Mouse (Mus musculus) limb, embryonic 12.5 days (tissue): ENCODE results near the gene Tmem132c. TPM values are rescaled to one million over a fixed set of nuclear protein-coding genes. Genes with fewer than 3 reads are reported as not detected.

Source experiments
- ATAC-seq: fragments of 200-750 bp; cut with Nextera tagmentation; 2 replicates; pipeline ENCODE4 v1.8.0; 2017; ENCODE audit warnings: low read depth, moderate TSS enrichment; ENCODE audit not compliant: insufficient number of reproducible peaks, insufficient read depth, low FRiP score, low TSS enrichment
- H3K27ac ChIP-seq: fragments of 300-500 bp; sonication (generic); 2 replicates; pipeline ENCODE4 v1.5.1; 2016; ENCODE audit warnings: mild to moderate bottlenecking, moderate library complexity
- H3K27me3 ChIP-seq: fragments of 300-500 bp; sonication (generic); 2 replicates; pipeline ENCODE4 v1.6.1; 2016; ENCODE audit warnings: mild to moderate bottlenecking, moderate library complexity
- H3K36me3 ChIP-seq: fragments of 300-500 bp; sonication (generic); 2 replicates; pipeline ENCODE4 v1.6.1; 2016; ENCODE audit warnings: mild to moderate bottlenecking, moderate library complexity
- H3K4me1 ChIP-seq: fragments of 300-500 bp; sonication (generic); replicated peaks from 2 replicates; pipeline ENCODE4 v1.6.1; 2016
- H3K4me2 ChIP-seq: fragments of 300-500 bp; sonication (generic); 2 replicates; pipeline ENCODE4 v1.6.1; 2016; ENCODE audit warnings: mild to moderate bottlenecking, moderate library complexity
- H3K4me3 ChIP-seq: fragments of 300-500 bp; sonication (generic); replicated peaks from 2 replicates; pipeline ENCODE4 v1.5.1; 2016; ENCODE audit warnings: mild to moderate bottlenecking
- H3K9ac ChIP-seq: fragments of 300-500 bp; sonication (generic); replicated peaks from 2 replicates; pipeline ENCODE4 v1.6.1; 2016; ENCODE audit warnings: mild to moderate bottlenecking, moderate library complexity
- H3K9me3 ChIP-seq: fragments of 300-500 bp; sonication (generic); 2 replicates; pipeline ENCODE4 v1.6.1; 2016; ENCODE audit warnings: mild to moderate bottlenecking, moderate library complexity
- WGBS: fragments of 180-500 bp; shearing (Covaris S2); methylation state at CpG from one replicate; pipeline ENCODE4 v1.1.7; 2016; 5-methylcytosine and 5-hydroxymethylcytosine counted together
- polyA plus RNA-seq: library from polyadenylated mRNA; unstranded; fragments of >200 nt; fragmentation: Nextera tagmentation; extraction: Ambion mirVana; gene quantifications from 2 replicates; pipeline ENCODE4 v1.2.1, GENCODE M21; 2016

The Tmem132c gene
- polyA plus RNA-seq, 1 experiment from 2014 or later = 48.0 TPM

GRCm38 (mm10) chr5:127306726-127307125 lies 65.1 kb downstream of the Tmem132c start:
- H3K27ac ChIP-seq = 0 out of 2 replicates have a peak overlapping the region, but pooled peaks have one; percentile 45
- WGBS = 6% methylated on average over 1 of the region's 1 CpGs
- peaks cover 51% of the 10 kb centered on the region for H3K4me1 ChIP-seq

DNA sequence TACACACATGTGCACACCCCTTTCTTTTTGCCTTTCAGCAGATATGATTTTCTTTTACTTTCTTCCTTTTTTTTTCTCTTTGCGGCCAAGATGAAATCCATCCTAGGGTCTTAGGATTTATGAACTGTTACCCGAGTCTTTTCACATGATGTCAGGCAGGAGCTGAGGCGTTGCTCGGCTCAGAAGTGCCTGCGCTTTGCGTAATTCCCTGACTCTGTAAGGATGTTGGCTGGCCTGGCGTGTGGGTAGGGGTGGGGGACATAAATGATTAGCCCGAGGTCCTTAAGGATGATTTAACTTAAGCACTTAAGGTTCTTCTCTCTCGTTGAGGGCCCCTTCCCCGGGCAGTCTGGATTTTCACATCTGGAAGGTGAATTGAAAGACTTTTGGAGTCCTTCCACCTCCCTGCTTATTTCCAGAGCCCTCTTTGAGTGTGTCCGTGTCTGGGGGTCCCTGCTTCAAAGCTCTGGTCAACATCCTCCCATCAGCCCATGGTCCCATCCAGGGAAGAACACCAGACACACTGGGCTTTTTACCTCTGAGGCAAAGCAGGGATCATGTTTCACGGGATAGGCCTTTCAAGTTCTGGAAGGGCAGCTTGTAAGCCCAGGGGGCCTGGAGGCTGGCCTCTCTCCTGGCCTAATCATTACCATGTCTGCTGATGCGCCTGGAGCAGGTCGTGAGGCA lies 68.9 kb downstream of the Tmem132c start:
- no peaks in the 10 kb centered on the region for H3K9me3 ChIP-seq
- H3K27me3 ChIP-seq = no peaks in the 10 kb centered on the region
- no peak overlapping the region for H3K4me3 ChIP-seq
- peak overlapping the region; percentile 81 for H3K27ac ChIP-seq
- WGBS = 4% methylated on average over 14 of the region's 14 CpGs
- H3K4me2 ChIP-seq = peak overlapping the region; percentile 17
- ATAC-seq = peak; percentile 85
- peaks cover 52% of the 10 kb centered on the region for H3K4me1 ChIP-seq
- 0 out of 2 replicates have a peak, but pooled peaks cover 3% of the 10 kb centered on the region for H3K36me3 ChIP-seq
- H3K9ac ChIP-seq = no peak overlapping the region

More at GRCm38 (mm10) chr5:127306726-127307125, 65.1 kb downstream of the Tmem132c start:
- no peaks in the 10 kb centered on the region for H3K9me3 ChIP-seq
- H3K36me3 ChIP-seq = no peaks in the 10 kb centered on the region
- no peaks in the 10 kb centered on the region for H3K27me3 ChIP-seq
- H3K9ac ChIP-seq = no peak overlapping the region
- ATAC-seq = no peak
- no peak overlapping the region for H3K4me3 ChIP-seq
- no peak overlapping the region for H3K4me2 ChIP-seq

- Histone ChIP-seq H3K4me1 (peaks cover 49% of the 10 kb centered on the region), H3K4me3 (no peak overlapping the region), H3K36me3 (0 out of 2 replicates have a peak, but pooled peaks cover 3% of the 10 kb centered on the region), H3K27ac (peak overlapping the region; percentile 81), H3K9me3 (no peaks in the 10 kb centered on the region), H3K9ac (no peak overlapping the region), H3K4me2 (peak overlapping the region; percentile 17), H3K27me3 (no peaks in the 10 kb centered on the region)
- 28% methylated on average over 2 of the region's 2 CpGs for WGBS
- ATAC-seq = peak; percentile 26; the same call in 1 of the 2 replicates
Observed at GRCm38 (mm10) chr5:127311005-127311331, 69.4 kb downstream of the Tmem132c start.

DNA sequence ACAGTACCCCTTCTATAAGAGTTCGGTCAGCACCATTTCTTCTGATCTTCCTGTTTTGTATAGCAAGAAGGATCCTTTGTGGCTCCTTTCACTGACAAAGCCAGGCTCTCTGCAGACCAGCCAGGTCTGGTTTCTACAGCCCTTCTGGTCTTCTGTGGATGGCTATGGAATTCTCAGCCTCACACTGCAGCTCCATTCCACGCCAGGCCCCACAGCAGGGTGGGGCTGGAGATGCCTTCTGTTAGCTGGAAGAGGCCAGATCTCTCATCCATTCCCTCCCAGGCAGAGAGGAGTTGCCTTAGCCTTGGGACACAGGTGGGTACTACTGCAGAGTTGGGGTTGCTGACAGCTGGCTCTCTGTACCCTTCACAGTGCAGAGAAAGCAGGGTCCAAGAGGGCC lies 72.0 kb downstream of the Tmem132c start:
- Histone ChIP-seq H3K4me1 (peaks cover 49% of the 10 kb centered on the region), H3K9ac (no peak overlapping the region), H3K4me2 (no peak overlapping the region), H3K4me3 (no peak overlapping the region), H3K9me3 (no peaks in the 10 kb centered on the region), H3K27ac (peak overlapping the region; percentile 53; the same call in 1 of the 2 replicates), H3K27me3 (no peaks in the 10 kb centered on the region), H3K36me3 (0 out of 2 replicates have a peak, but pooled peaks cover 3% of the 10 kb centered on the region)
- no peak for ATAC-seq
- 71% methylated on average over 2 of the region's 2 CpGs for WGBS

- Histone ChIP-seq H3K4me3 (no peak overlapping the region), H3K4me2 (peak overlapping the region; percentile 38), H3K36me3 (no peaks in the 10 kb centered on the region), H3K27ac (peak overlapping the region; percentile 88), H3K27me3 (no peaks in the 10 kb centered on the region), H3K9me3 (no peaks in the 10 kb centered on the region), H3K9ac (no peak overlapping the region), H3K4me1 (peaks cover 67% of the 10 kb centered on the region)
- 3% methylated on average over 12 of the region's 12 CpGs for WGBS
- ATAC-seq = peak; percentile 66; the same call in 1 of the 2 replicates
Observed at GRCm38 (mm10) chr5:127319096-127319779, 77.6 kb downstream of the Tmem132c start.

- Histone ChIP-seq H3K9ac (peak overlapping the region; percentile 37; the same call in 1 of the 2 replicates), H3K4me3 (peak overlapping the region; percentile 21; the same call in 1 of the 2 replicates), H3K4me1 (peaks cover 55% of the 10 kb centered on the region), H3K27me3 (no peaks in the 10 kb centered on the region), H3K9me3 (no peaks in the 10 kb centered on the region), H3K4me2 (peak overlapping the region; percentile 52), H3K36me3 (no peaks in the 10 kb centered on the region), H3K27ac (peak overlapping the region; percentile 94)
- 28% methylated on average over 2 of the region's 2 CpGs for WGBS
- ATAC-seq = no peak
Observed at GRCm38 (mm10) chr5:127324645-127325044, 83.0 kb downstream of the Tmem132c start.

GRCm38 (mm10) chr5:127336048-127336907 lies 94.7 kb downstream of the Tmem132c start:
- WGBS = 6% methylated on average over 15 of the region's 15 CpGs
- Histone ChIP-seq H3K27me3 (no peaks in the 10 kb centered on the region), H3K4me1 (peaks cover 51% of the 10 kb centered on the region), H3K9ac (no peak overlapping the region), H3K4me3 (peak overlapping the region; percentile 3; the same call in 1 of the 2 replicates), H3K27ac (peak overlapping the region; percentile 84), H3K36me3 (no peaks in the 10 kb centered on the region), H3K4me2 (peak overlapping the region; percentile 40), H3K9me3 (no peaks in the 10 kb centered on the region)
- ATAC-seq = peak; percentile 27

DNA sequence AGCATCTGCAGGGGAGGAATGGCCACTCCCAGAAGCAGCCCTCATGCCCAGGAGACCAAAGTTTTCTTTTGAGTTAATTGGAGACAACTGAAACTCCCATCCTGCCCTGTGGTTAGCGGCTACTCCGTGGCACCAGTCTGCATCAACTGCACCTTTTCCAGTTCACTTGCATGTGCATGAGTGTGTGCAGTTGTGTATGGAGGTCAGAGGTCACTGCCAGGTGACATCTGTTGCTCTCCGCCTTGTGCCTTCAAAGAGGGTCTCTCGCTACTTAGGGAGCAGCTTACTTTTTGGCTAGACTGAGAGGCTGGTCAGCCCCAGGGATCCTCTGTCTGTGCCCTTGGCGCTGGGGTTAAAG lies 95.3 kb downstream of the Tmem132c start:
- Histone ChIP-seq H3K4me2 (peak overlapping the region; percentile 40), H3K9ac (no peak overlapping the region), H3K27ac (peak overlapping the region; percentile 84), H3K36me3 (no peaks in the 10 kb centered on the region), H3K4me3 (no peak overlapping the region), H3K9me3 (no peaks in the 10 kb centered on the region), H3K27me3 (no peaks in the 10 kb centered on the region), H3K4me1 (peaks cover 48% of the 10 kb centered on the region)
- 11% methylated on average over 5 of the region's 5 CpGs for WGBS
- ATAC-seq = no peak

DNA sequence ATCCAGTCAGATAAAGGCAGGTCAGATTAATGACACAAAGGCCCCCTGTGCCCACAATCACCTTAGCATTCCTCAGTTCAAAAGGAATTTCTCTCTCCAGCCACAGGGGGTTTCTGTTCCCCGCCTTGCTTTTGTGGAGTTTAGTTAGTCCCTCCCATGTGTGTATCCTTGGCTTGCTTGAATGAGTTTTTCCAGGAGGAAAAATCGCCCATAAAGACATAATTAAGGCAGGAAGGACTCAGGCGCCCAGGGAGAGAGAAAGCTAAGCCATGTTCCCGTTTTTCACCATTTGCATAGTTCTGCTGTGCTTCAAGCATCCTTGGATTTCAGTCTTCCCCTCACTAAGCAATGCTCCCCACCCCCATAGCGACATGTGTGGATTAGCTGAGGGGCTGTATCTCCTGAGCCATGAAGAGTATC lies 97.4 kb downstream of the Tmem132c start:
- Histone ChIP-seq H3K4me1 (peaks cover 46% of the 10 kb centered on the region), H3K27me3 (no peaks in the 10 kb centered on the region), H3K9ac (no peak overlapping the region), H3K27ac (peak overlapping the region; percentile 82), H3K9me3 (no peaks in the 10 kb centered on the region), H3K4me3 (no peak overlapping the region), H3K36me3 (no peaks in the 10 kb centered on the region), H3K4me2 (peak overlapping the region; percentile 23; the same call in 1 of the 2 replicates)
- WGBS = 4% methylated on average over 5 of the region's 5 CpGs
- no peak for ATAC-seq

DNA sequence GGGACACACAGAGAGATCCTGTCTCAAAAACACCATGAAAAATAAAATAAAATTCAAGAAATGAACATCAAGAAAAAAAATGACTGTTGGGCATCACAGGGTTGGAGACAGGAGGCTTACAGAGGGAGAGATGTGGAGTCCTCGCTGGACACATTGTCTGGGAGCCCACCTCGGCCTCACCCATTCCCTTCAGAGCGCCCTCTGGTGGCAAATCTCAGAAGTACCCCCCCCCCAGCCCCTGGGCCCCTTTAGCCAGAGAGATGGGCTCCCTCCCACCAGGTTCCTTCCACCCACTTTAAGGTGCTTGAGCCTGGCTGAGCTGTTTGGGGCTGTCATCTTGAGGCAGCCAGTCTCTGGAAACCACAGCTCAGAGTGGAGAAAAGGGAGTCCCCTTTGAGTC lies 99.5 kb downstream of the Tmem132c start:
- no peaks in the 10 kb centered on the region for H3K36me3 ChIP-seq
- WGBS = 31% methylated on average over 3 of the region's 3 CpGs
- no peak overlapping the region for H3K4me2 ChIP-seq
- no peak overlapping the region for H3K9ac ChIP-seq
- no peaks in the 10 kb centered on the region for H3K9me3 ChIP-seq
- no peak overlapping the region for H3K4me3 ChIP-seq
- no peaks in the 10 kb centered on the region for H3K27me3 ChIP-seq
- no peak for ATAC-seq
- H3K4me1 ChIP-seq = peaks cover 38% of the 10 kb centered on the region
- no peak overlapping the region for H3K27ac ChIP-seq

DNA sequence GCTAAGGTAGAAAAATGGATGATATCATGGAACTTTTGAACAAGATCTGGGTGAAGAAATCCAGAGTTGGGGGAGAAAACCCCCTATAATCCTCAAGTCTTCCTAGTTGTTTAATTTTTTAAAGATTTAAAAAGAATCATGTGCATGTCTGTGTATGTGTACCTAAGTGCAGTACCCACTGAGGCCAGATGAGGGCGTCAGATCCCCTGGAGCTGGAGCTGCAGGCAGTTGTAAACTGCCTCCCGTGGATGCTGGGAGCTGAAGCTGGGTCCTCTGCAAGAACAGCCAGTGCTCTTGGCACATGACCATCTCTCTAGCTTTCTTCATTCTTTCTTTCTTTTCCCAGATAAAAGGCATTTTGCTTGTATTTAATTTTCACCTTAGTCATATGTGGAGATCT lies 103.1 kb downstream of the Tmem132c start:
- H3K4me2 ChIP-seq = no peak overlapping the region
- no peak overlapping the region for H3K9ac ChIP-seq
- 51% methylated on average over 2 of the region's 2 CpGs for WGBS
- no peak overlapping the region for H3K27ac ChIP-seq
- no peak overlapping the region for H3K4me3 ChIP-seq
- no peaks in the 10 kb centered on the region for H3K9me3 ChIP-seq
- H3K4me1 ChIP-seq = peaks cover 25% of the 10 kb centered on the region
- ATAC-seq = no peak
- H3K36me3 ChIP-seq = no peaks in the 10 kb centered on the region
- no peaks in the 10 kb centered on the region for H3K27me3 ChIP-seq
